Mouse (Mus musculus) cerebral cortex, adult 2 months (tissue): ENCODE measurements around the gene Steap1.

Experiments used
- WGBS: fragments of 180-500 bp; shearing (Covaris S2); methylation state at CpG from one replicate; pipeline ENCODE4 v1.1.7; 2018; 5-methylcytosine and 5-hydroxymethylcytosine counted together

Steap1 gene

DNA sequence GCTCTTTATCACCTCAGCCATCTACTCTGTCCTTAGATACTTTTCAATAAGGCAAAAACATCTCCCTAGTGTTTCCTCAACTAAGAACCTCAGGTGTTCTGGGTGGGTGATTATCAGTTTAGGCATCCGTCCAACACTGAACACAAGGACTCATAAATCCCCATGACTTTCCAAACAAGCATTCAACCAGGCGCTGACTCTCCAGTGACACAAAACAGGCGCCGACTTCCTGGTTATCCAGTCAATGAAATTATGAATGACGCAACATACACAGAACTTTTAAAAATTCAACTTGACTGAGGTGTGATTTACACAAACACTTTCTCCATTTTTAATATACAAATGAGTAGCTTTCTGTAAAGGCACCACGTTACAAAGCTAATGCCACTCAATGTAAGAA is 60.9 kb downstream of the Steap1 start:
- WGBS = 94% methylated on average over 6 of the region's 6 CpGs

DNA sequence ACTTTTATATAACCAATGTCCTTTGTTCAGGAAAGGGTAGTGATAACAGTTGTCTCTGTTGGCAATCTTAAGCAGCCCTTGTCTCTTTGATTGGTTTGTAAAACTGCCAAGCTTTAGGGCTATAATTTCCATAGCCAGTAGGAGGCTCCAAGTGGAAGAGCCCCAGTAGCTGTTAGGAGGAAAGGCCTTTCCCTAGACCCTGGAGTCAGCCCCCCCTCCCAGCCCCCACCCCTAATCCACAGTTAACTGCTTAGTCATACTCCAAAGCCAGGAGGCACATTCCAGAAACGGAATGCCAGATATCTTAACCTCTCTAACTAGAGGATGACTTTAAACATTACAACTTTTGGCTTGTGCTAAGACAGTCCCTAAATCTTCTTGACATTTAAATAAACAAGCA is 62.2 kb downstream of the Steap1 start:
- 81% methylated on average over 1 of the region's 1 CpGs for WGBS
